Mouse (Mus musculus) thymus, postnatal 10 days (tissue): ENCODE measurements around the gene Trim30c.
"Not testable (repeated sequence)": the region's sequence is repeated elsewhere in the genome, so short reads cannot be mapped to it uniquely, and the experiment has no call there.

Source experiments
- DNase-seq, 2 experiments: peaks; one replicate each; pipeline ENCODE4 v3.0.0; 2021; ENCODE audit warnings: low spot score in 2 of 2

The Trim30c gene

GRCm38 (mm10) chr7:104400698-104401097, at the start of gene Trim30c:
Trim30c (minus strand) TSS chr7:104400837.
- DNase-seq: no peak

GRCm38 (mm10) chr7:104445961-104446645, 45.5 kb upstream of the Trim30c start:
- DNase-seq: peak; percentile 34 to 45

GRCm38 (mm10) chr7:104404460-104404950, 3.9 kb upstream of the Trim30c start:
- DNase-seq: no peak

GRCm38 (mm10) chr7:104401140-104401539, 503 bp upstream of the Trim30c start:
- DNase-seq: no peak

GRCm38 (mm10) chr7:104398492-104398891, 2.1 kb downstream of the Trim30c start:
- no peak for DNase-seq

GRCm38 (mm10) chr7:104369736-104370414, 30.8 kb downstream of the Trim30c start, which contains the start of gene Trim30b:
Trim30b (minus strand) TSS chr7:104369884.
- DNase-seq: peak; percentile 5 to 37

GRCm38 (mm10) chr7:104366339-104366738, 34.3 kb downstream of the Trim30c start:
- DNase-seq: no peak

- no peak for DNase-seq
Observed at GRCm38 (mm10) chr7:104353600-104353967, 47.1 kb downstream of the Trim30c start.

- peak; percentile 68 to 73 for DNase-seq
Observed at GRCm38 (mm10) chr7:104352717-104353599, 47.7 kb downstream of the Trim30c start, which contains the start of gene Trim12c. Trim12c (minus strand) TSS chr7:104353362.

- not testable (repeated sequence) for DNase-seq
Observed at GRCm38 (mm10) chr7:104348043-104348442, 52.6 kb downstream of the Trim30c start.

GRCm38 (mm10) chr7:104340744-104341143, 59.9 kb downstream of the Trim30c start:
- DNase-seq: not testable (repeated sequence)

- DNase-seq: not testable (repeated sequence)
Observed at GRCm38 (mm10) chr7:104335547-104335946, 65.1 kb downstream of the Trim30c start.
